Mouse (Mus musculus) layer of hippocampus, postnatal 25 days (tissue): ENCODE measurements around the gene Mrpl16. TPM values are rescaled to one million over a fixed set of nuclear protein-coding genes. Genes with fewer than 3 reads are reported as not detected.
A peak's percentile ranks its signal among the peaks of the same experiment; 100 is the strongest.

ENCODE experiments used
- DNase-seq, 2 experiments: peaks; one replicate each; pipeline ENCODE4 v3.0.0; 2022; ENCODE audit warnings: mixed read lengths in 2 of 2, low spot score in 1 of 2; ENCODE audit errors: extremely low spot score in 1 of 2
- total RNA-seq, 2 experiments: library from RNA; stranded (reverse); gene quantifications; 2 replicates each; pipeline ENCODE4 v1.2.3; 2021

The Mrpl16 gene
- 10 to 100 TPM; 34.2 to 37.6 TPM for total RNA-seq

DNA sequence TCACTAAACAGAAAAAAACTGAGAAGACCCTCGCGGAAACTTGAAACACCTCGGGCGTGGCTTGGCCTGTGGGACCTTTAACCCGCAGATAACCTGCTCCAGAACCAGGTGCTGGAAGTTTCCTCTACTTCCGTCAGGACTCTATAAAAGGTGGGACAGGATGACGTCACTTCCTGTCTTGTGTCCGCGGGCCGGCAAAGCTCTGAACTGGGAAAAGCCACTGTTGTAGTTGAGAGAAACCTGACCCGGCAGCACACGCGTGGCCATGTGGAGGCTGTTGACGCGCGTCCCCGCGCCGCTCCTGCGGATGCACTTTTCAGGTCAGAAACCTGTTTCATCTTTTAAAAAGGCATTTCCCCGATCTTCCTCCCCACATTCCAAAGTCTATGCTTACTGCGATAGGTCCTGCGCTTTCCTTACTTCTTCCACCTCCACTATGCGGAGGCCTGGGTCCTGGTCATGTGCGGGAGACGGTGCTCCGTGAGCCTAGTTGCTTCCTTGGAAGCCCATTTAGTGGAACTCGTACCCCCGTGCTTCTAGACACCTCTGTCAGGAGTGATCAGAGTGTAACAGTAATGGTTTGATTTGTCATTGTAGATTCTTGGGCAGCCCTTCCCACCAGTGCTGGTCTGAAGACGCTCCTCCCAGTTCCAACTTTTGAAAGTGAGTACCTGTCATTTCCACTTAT is at the start of gene Mrpl16:
Gene Mrpl16 (plus strand): TSS at position 187 of the 688 bp plus-strand sequence.
- peak; percentile 79 to 86 for DNase-seq

DNA sequence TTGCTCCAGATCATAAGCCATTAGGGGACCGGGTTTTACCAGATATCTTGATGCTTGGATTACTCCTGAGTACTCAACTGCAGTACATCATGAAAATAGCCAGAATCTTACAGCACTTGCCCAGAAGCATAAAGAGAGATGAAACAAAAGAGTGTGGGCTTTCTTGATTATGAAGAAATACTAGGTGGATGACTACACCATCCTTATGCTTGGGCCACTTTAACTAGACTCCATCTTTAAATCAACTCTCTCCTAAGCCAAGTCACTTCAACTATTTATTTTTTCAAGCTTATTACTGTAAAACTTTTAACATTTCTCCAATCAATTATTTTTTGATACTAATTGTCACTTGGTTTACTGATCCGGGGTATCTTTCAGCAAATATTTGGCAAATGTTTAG is 46.3 kb upstream of the Mrpl16 start:
- no peak for DNase-seq

DNA sequence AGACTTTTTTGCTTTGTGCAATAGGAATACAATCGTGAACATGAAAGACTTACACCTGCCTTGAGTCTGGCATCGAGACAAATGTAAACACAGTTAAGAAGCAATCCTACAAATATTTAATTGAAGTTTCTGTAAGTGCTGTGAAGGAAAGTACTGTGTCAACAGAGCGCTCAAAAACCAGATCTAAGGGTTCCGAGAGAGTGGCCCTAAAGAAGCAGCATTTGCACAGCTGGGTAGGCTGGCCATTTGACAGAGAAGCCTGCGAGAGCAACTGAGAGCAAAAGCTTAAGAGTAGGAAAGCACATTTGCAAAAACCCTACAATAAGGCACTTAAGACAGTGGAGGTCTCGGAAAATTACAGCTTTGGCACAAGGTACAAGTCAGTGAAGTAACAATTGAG is 45.9 kb upstream of the Mrpl16 start:
- no peak for DNase-seq

DNA sequence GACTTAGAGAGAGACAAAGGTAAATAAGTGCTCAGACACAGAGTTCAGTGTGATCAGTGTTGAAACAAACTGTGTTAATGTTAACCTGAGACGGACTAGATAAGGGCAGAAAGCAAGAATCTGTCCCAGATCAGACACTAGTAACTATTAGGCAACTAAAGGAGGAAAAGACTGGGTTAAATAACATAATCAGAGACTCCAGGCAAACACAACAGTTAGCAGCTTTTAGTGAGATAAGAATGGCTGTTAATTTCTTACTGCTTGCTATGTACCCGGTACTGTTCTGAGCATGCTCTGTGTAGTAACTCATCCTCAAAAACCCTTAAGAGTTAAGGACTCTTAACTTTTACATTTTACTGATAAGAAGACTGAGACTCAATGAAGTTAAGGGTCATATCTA is 44.3 kb upstream of the Mrpl16 start:
- DNase-seq = no peak

DNA sequence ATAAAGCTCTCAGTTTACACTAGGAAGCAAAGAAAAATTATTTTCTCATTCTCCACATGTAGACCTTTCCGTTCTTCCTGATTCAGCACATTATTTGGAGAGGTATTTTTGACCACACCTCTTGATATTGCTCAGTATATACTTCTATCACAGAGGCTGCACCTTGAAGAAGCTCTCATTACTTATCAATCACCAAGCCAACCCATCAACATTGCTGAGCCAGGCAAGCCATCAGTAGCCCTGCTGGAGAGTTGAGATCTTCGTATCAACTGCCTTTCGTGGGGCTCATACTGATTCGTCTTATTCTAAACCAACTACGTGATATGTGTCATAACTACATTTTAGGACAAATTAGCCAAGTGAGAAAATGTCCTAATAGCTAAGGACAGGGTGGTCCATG is 42.9 kb upstream of the Mrpl16 start:
- DNase-seq = no peak

DNA sequence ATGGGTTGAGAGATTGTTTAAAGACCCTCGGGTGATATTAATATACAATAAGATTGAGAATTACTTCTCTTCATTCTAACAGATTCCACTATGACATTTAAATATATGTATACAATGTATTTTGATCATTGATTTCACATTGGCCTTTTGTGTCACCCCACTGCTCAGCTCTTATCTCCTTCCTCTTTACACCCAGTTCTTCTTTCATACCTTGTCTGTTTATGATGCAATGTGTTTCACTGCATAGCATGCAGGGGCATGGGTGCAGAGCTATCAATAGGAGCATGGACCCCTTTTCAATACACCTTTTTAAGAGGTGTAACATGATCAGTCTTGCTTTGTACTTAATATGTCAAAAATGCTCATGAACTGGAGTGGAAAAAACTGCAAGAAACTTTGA is 39.9 kb upstream of the Mrpl16 start:
- no peak for DNase-seq

DNA sequence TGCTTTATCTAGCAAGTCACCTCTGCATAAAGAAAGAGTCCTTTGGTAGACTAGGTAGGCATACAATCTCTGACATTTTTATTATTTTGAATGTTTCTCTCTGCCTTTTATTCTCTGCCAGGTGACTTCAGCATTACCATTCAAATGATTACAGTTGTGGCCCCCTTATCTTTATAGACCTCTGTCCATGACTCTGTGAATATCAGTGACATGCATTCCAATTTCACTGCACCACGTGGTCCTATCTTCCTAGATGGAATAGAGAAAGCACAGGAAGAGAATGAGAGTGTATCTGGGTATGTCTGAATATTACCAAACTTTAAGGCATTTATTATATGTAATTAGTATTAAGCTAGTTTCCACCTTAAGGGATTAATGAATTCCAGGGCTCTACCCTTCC is 33.7 kb upstream of the Mrpl16 start:
- DNase-seq = no peak

DNA sequence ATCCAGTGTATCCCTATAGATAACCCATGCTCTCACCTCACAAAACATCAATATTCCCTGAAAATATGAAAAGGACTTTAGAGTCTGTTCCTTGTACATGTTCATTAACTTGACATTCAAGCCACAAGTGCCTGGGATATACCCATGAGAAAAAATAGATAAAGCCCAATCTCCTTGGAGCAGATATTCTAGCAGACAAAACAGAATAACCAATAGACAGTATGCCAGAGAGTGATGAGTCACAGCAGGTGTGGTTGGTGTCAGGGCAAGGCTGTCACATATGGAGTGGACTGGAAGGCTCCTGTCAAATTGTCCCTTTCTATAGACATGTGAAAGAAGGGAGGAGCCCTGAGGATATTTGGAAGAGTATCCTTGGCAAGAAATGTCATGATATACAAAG is 24.5 kb upstream of the Mrpl16 start:
- DNase-seq = no peak

DNA sequence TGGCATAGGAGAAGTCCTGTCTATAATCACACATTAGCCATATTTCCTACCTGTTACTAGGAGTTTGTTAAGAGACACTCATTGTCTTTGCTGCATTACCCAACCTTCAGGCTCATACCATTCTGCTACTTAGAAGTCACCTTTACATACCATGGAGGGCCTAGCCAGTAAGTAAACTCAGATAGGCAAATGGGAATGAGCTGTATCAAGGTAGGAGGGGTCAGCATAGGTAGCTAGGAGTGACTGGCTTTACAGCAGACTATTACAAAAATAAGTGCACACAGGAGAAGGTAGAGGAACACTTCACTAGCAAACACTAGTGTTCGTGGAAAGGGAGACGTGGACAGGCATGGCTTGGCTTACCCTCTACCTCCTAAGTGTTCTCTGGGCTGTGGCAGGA is 22.9 kb upstream of the Mrpl16 start, which contains the start of gene Gif:
Gene Gif (plus strand): TSS at position 257 of the 400 bp plus-strand sequence.
- no peak for DNase-seq

DNA sequence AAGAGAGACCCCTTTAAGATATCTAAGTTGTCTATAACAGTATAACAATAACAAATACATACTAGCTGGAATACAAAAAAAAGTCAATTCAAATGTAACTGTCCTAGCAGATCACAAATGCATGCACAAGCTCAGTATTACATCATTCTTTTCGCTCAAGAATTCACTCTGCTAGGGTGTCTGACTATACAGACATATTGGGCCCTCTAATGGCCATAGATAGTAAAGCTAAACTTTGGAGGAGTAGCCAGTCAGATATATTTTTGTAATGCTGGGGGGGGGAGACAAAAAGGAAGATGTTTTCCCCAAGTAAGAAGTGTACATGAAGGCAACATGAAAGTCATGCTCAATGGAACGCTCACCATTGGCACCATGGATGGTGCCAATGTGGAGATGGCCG is 5.1 kb upstream of the Mrpl16 start:
- DNase-seq = no peak

DNA sequence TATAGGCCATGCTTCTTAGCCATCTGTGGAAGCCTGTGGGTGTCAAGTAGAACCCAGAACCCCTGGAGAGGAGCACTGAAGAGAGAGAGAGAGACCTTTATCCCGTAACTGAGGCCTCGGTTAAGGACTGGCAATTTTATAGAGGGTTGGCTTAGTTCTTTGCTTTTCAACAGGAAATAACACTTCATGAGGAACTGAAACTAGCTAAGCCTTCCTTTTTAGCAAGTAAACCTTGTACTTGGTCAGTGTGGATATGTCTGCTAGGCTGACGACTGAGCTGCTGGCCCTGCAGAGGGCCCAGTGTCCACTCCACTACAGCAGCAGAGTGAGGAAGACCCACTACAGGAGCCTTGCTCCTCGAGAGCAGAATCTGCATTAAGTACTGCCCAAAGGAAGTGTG is 3.8 kb upstream of the Mrpl16 start:
- no peak for DNase-seq

DNA sequence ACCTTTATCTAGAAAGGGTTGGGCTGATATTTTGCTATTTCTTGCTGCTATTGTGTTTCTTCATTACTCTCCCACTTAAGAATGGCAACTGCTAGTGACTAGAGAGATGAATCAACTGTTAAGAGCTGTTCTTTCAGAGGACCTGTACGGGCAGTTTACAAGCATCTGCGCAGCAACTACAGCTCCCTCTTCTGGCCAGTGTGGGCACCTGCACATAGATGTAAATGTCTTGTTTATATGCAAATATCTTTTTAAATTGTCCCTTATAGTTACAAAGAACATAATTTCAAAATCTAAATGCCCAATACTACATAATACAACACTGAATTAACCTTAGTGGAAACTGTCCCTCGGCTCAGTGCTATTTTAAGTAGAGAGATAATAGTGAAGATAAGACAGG is 2.0 kb upstream of the Mrpl16 start:
- DNase-seq = no peak

DNA sequence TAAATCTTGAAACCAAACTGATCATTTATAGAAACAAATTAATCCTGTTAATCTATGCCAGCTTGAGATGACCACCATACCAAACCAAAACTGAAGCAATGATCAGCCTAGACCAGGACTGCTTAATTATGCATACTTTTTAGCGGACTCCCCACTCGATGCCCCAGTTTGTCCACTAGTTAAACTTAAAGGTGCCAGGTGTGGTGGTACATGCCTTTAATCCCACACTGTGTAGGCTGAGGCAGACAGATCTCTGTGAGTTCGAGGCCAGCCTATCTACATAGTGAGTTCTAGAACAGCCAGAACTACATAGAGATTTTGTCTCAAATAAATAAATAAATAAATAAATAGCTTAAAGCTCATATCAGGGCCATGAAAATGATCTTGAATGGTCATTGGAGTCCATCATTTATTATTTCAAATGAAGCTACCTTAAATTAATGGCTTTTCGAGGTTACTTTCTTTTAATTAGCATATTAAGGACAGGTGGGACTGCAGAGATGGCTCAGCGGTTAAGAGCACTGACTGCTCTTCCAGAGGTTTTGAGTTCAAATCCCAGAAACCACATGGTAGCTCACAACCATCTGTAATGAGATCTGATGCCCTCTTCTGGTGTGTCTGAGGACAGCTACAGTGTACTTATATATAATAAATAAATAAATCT is 802 bp upstream of the Mrpl16 start:
- no peak for DNase-seq

DNA sequence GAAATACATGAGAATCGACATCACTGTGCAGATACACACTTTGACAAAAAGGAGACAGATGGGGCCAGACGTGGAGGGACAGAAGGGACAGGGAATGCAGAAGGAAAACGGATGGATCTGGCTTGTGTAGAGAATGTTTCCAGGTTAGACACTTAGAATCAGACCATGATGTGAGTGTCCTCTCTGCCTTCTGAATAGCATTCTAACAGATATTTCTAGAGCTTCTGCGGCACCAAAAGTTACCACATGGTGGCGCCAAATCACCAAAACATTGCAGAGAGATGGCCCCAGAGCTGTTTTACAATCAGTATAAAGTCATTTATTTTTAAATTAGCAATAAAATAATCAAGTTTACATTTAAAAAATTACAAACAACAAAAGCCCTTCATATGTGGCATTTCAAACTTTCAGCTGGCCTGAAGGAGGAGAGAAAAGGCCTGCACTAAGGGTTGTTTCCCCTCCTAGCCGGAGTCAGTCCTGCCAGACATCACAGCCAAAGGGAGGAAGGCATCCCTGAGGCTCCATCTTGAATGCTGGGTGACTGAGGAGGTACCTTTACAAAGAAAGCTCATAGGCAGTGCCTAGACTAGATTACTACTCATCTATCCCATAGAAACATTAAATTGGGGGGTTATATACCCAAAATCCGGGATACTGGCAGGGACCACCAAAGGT is 7.1 kb downstream of the Mrpl16 start:
- DNase-seq = peak; percentile 61 to 84

DNA sequence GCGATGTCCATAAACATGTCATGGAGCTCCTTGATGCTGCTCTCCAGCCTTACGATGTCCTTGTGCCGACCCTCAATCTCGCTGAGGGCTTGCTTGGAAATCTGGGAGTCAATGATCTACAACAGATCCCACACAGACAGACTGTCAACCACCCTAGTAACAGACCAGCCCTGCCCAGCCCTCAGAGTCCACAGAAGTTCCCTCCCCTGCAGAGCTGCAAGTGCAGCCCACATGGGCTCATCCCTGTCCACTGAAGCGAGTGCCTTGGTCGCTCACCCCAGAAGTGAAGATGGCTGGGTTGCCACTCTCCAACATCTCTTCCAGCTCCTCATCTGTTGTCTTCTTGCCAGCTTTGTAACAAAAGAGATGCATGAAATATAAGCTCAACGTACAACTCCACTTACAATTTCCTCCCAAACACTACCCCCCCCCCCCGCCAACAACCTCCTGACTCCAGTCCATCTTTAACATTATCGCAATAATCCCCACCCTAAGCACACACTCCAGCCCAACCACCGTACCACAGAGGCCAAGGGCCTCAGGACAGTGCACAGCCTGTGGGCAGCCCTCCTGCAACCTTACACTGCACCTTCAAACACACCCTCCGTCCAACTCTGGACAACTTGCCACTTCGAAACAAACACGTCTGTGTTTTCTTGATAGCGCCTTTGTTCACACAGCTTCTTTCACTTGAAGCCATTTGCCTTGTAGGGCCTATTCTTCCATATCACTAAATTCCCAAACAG is 15.4 kb downstream of the Mrpl16 start:
- no peak for DNase-seq

DNA sequence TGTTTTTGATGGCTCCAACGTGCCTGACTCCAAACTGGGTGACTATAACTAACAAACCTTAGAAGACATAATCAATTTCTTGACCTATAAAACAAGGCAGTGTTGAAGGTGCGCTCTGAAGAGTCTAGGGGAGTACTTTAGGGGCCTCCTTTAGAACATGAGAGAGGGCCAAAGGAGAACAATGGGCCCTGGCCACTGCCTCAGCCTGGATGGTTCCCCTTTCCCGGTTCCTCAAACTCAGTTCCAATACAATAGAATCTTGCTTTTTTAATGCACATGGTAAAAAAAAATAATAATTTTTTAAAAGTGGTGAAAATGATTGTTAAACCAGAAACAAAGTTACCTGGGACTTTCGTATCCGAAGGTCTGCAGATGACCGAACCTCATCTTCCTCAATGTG is 17.6 kb downstream of the Mrpl16 start:
- no peak for DNase-seq

DNA sequence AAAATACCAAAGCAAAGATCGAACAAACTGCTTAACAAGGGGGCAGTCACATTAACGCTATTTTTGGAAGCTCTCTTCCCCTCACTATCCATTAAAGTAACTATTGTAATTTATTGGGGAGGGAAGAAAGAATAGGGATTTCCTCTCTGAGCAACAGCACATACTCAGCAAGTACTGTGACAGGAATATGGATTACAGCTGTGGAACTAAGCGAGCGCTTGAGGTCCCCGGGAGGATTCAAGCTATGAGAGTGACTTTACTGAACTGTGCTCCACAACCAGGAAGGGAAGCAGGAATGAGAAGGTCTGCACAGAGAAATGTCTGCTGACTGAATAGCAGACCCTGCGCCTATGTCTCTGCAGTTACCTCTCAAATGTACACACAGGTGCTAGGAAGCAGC is 18.7 kb downstream of the Mrpl16 start:
- DNase-seq = no peak

DNA sequence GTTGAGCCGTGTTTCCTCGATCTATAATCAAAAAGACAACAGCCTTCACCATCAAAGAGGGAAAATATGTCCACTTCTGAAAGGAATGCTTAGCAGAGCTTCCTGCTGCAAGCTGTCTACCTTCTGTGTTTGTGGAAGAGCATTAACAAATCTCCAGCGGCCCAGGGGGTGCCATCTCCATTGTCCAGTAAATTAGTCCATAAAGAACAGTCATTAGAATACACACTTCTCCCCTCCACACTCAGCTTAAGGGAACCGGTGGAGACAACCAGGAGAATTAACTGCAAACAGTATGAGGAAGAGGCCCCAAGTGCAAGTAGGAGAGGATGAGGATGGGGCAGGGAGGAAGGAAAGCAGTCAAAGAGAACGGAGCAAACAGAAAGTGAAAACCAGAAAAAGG is 21.6 kb downstream of the Mrpl16 start:
- no peak for DNase-seq

DNA sequence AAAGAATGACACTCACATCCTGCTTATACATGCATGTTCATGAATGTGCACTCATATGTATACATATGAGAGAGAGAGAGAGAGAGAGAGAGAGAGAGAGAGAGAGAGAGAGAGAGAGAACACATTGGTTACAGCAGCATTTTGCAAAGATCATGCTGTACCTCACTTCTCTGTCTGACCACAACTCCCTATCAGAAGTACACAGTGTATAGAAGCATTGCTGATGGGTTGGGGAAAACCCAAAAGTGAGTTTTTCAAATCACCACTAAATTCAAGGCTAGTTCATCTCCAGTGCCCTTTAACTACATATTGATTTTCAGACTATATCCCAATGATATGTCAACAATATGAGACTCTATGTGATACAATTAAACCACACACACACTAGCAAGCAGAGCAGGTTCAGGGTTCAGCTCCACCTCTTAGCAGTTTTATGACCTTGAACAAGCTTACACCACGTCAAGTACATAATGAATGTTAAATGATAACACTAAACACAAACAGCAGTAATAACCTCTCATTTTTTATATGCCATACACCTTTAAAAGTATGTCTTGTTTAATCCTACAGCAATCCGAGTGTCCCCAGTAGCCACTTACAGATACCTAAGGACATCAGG is 23.7 kb downstream of the Mrpl16 start:
- DNase-seq = no peak

DNA sequence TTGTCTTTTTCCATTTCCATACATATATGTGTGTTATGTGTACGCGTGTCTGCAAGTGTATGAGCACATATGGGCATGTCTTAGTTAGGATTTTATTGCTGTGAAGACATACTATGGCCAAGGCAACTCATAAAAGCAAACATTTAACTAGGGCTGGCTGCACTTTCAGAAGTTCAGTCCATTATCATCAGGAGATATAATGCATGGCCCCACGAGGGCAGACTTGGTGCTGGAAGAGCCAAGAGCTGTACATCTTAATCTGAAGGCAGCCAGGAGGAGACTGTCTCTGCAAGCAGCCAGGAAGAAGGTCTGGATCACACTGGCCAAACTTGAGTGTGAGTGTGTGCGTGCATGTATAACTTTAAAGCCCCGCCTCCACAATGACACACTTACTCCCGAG is 24.3 kb downstream of the Mrpl16 start:
- DNase-seq = no peak
